Mouse (Mus musculus) neural tube, embryonic 11.5 days (tissue): Measurements from ENCODE around the gene Fxyd4. TPM values are rescaled to one million over a fixed set of nuclear protein-coding genes. Genes with fewer than 3 reads are reported as not detected.
A peak's percentile ranks its signal among the peaks of the same experiment; 100 is the strongest.

Experiments used
- ATAC-seq: fragments of 200-750 bp; cut with Nextera tagmentation; 2 replicates; pipeline ENCODE4 v1.8.0; 2017; ENCODE audit warnings: moderate number of reproducible peaks, mild to moderate bottlenecking, moderate TSS enrichment, moderate library complexity; ENCODE audit not compliant: insufficient read depth, low FRiP score, low TSS enrichment
- DNase-seq: peaks from one replicate; pipeline ENCODE4 v3.0.0-alpha.2; 2015; ENCODE audit warnings: low spot score
- H3K27ac ChIP-seq: fragments of 300-500 bp; sonication (generic); 2 replicates; pipeline ENCODE4 v1.5.1; 2014; ENCODE audit warnings: low read depth, mild to moderate bottlenecking, low read length
- H3K27me3 ChIP-seq: fragments of 300-500 bp; sonication (generic); 2 replicates; pipeline ENCODE4 v1.6.1; 2014; ENCODE audit warnings: mild to moderate bottlenecking, low read length, mixed read lengths; ENCODE audit not compliant: control insufficient read depth, insufficient read depth
- H3K36me3 ChIP-seq: fragments of 300-500 bp; sonication (generic); 2 replicates; pipeline ENCODE4 v1.6.1; 2014; ENCODE audit warnings: mild to moderate bottlenecking, low read length, moderate library complexity, mixed read lengths; ENCODE audit not compliant: control insufficient read depth, insufficient read depth
- H3K4me1 ChIP-seq: fragments of 300-500 bp; sonication (generic); 2 replicates; pipeline ENCODE4 v1.6.1; 2014; ENCODE audit warnings: low read length, mixed read lengths; ENCODE audit not compliant: control insufficient read depth, insufficient read depth
- H3K4me2 ChIP-seq: fragments of 300-500 bp; sonication (generic); 2 replicates; pipeline ENCODE4 v1.6.1; 2014; ENCODE audit warnings: low read depth, mild to moderate bottlenecking, moderate library complexity
- H3K4me3 ChIP-seq: fragments of 300-500 bp; sonication (generic); 2 replicates; pipeline ENCODE4 v1.5.1; 2014; ENCODE audit warnings: low read depth, low read length
- H3K9ac ChIP-seq: fragments of 300-500 bp; sonication (generic); 2 replicates; pipeline ENCODE4 v1.6.1; 2014; ENCODE audit warnings: mild to moderate bottlenecking, low read length
- H3K9me3 ChIP-seq: fragments of 300-500 bp; sonication (generic); 2 replicates; pipeline ENCODE4 v1.6.1; 2016; ENCODE audit warnings: low read length; ENCODE audit not compliant: control insufficient read depth
- WGBS: fragments of 180-500 bp; shearing (Covaris S2); extraction: QIAGEN DNeasy Blood & Tissue Kit; methylation state at CpG from one replicate; pipeline ENCODE4 v1.1.7; 2014; 5-methylcytosine and 5-hydroxymethylcytosine counted together
- polyA plus RNA-seq: library from polyadenylated mRNA; unstranded; fragments of >200 nt; fragmentation: Nextera tagmentation; extraction: Ambion mirVana; gene quantifications from 2 replicates; pipeline ENCODE4 v1.2.1, GENCODE M21; 2014

Gene Fxyd4
- polyA plus RNA-seq, 1 experiment from 2014 or later = 1.9 TPM

DNA sequence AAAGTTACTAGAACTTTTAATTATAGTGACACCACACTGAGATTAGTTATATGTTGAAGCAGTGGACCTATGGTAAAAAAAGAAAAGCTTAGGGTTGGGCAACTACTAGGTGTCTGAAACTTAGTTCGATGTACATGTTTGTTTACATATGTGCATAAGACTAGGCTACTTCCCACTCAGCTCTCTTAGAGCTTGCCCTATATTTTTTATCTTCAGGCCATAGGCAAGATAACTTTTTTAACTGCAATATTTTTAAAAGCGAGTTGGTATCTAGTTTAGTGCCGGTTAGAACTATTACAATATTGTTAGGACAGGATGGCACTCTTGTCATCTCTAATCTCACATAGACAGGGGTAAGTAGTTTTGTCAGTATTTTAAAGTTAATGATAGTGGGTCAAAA lies 15.5 kb downstream of the Fxyd4 start:
- H3K9me3 ChIP-seq = no peaks in the 10 kb centered on the region
- H3K36me3 ChIP-seq = no peaks in the 10 kb centered on the region; the same call in 1 of the 2 replicates
- H3K27me3 ChIP-seq = no peaks in the 10 kb centered on the region
- WGBS = 91% methylated on average over 3 of the region's 3 CpGs
- H3K9ac ChIP-seq = no peak overlapping the region
- no peak for ATAC-seq
- no peak for DNase-seq
- H3K27ac ChIP-seq = no peak overlapping the region
- no peak overlapping the region for H3K4me2 ChIP-seq
- H3K4me1 ChIP-seq = 0 out of 2 replicates have a peak, but pooled peaks cover 11% of the 10 kb centered on the region
- no peak overlapping the region for H3K4me3 ChIP-seq

DNA sequence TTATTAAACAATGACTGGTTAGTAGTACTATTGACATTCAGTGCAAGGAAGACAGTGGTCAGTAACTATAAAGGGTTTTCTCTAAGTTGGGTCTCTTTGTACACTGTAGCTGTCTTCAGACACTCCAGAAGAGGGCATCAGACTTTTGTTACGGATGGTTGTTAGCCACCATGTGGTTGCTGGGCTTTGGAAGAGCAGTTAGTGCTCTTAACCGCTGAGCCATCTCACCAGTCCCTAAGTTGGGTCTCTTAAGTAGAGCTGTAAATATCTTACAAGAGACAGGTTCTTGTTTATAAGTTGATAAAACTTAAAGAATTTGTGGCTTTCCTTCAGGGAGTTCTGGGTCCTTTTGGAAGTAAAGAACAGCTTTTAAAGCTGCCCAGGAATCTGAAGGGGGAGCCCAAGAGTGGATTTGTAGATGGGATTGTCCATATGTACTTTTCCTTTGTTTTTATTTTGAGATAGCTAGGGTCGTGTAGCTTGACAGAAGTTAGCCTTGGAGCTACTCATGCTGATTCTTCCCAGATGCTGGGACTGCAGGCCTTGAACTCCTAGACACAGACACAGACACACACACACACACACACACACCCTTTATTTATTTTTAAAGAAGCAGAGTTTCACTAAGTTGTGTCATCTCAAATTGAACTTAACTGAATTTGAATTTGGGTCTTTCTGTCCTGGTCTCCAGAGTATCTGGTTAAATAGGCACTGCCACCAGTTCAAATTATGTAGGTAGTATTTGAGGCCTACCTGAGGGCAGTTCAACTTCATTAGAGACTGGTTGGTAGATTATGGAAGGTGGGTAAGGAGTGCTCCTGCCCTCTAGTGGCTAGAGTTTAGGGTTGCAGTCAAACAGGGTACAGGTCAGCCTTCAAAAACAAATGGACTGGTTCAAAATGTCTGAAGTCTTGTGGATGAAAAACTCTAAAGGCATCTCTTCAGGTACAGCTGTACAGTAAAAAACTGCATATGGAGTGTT lies 16.5 kb downstream of the Fxyd4 start:
- Histone ChIP-seq H3K27ac (no peak overlapping the region), H3K36me3 (no peaks in the 10 kb centered on the region; the same call in 1 of the 2 replicates), H3K9ac (no peak overlapping the region), H3K4me3 (no peak overlapping the region), H3K27me3 (no peaks in the 10 kb centered on the region), H3K4me1 (peaks cover 18% of the 10 kb centered on the region; the same call in 1 of the 2 replicates), H3K9me3 (no peaks in the 10 kb centered on the region), H3K4me2 (no peak overlapping the region)
- WGBS = 83% methylated on average over 3 of the region's 3 CpGs
- peak; percentile 13 for DNase-seq
- no peak for ATAC-seq

- WGBS = 36% methylated on average over 5 of the region's 5 CpGs
- ATAC-seq = no peak
- H3K27ac ChIP-seq = no peak overlapping the region; the same call in 1 of the 2 replicates
Observed at GRCm38 (mm10) chr6:117918043-117918442, 19.4 kb downstream of the Fxyd4 start.

DNA sequence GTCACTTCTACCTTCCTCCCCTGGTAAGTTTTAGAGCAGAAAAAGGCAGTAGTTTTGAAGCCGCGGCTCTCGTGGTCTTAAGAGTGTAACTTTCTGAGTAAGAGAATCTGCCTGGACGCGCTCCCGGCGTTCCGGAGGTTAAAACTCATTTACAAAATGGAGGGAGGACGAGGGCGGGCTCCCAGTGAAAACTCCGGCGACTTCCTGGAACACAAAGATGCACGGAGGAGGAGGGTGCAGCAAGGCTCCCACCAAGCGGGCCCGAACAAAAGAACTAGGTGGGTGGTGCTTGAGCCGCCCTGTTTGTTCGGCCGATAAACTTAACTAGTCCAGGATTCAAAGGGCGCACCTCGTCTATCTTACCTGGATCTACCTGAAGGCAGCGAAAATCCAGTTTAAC lies 19.9 kb downstream of the Fxyd4 start:
- H3K4me3 ChIP-seq = peak overlapping the region; percentile 43
- ATAC-seq (peak; percentile 68), DNase-seq (peak; percentile 70)
- H3K4me2 ChIP-seq = peak overlapping the region; percentile 83
- peaks cover 18% of the 10 kb centered on the region; the same call in 1 of the 2 replicates for H3K4me1 ChIP-seq
- H3K27me3 ChIP-seq = no peaks in the 10 kb centered on the region
- H3K27ac ChIP-seq = peak overlapping the region; percentile 74
- H3K9ac ChIP-seq = peak overlapping the region; percentile 78
- no peaks in the 10 kb centered on the region for H3K9me3 ChIP-seq
- WGBS = 1% methylated on average over 21 of the region's 21 CpGs
- no peaks in the 10 kb centered on the region for H3K36me3 ChIP-seq

More at GRCm38 (mm10) chr6:117918043-117918442, 19.4 kb downstream of the Fxyd4 start:
- Histone ChIP-seq H3K36me3 (no peaks in the 10 kb centered on the region), H3K4me1 (peaks cover 18% of the 10 kb centered on the region; the same call in 1 of the 2 replicates), H3K4me2 (peak overlapping the region; percentile 83), H3K4me3 (peak overlapping the region; percentile 43), H3K9ac (peak overlapping the region; percentile 78), H3K9me3 (no peaks in the 10 kb centered on the region), H3K27me3 (no peaks in the 10 kb centered on the region)
- no peak for DNase-seq

- peak; percentile 88 for DNase-seq
- Histone ChIP-seq H3K9me3 (no peaks in the 10 kb centered on the region), H3K36me3 (no peaks in the 10 kb centered on the region), H3K9ac (peak overlapping the region; percentile 78), H3K4me2 (peak overlapping the region; percentile 83), H3K27me3 (no peaks in the 10 kb centered on the region), H3K4me1 (peaks cover 18% of the 10 kb centered on the region; the same call in 1 of the 2 replicates), H3K4me3 (peak overlapping the region; percentile 43), H3K27ac (peak overlapping the region; percentile 74)
- WGBS = under 1% methylated on average over 60 of the region's 62 CpGs
- ATAC-seq = peak; percentile 91
Observed at GRCm38 (mm10) chr6:117916737-117917426, 20.6 kb downstream of the Fxyd4 start.

GRCm38 (mm10) chr6:117916205-117916736 lies 21.2 kb downstream of the Fxyd4 start:
- 1% methylated on average over 12 of the region's 12 CpGs for WGBS
- Histone ChIP-seq H3K9ac (peak overlapping the region; percentile 78; the same call in 1 of the 2 replicates), H3K9me3 (no peaks in the 10 kb centered on the region), H3K4me2 (peak overlapping the region; percentile 83), H3K36me3 (no peaks in the 10 kb centered on the region), H3K4me1 (peaks cover 18% of the 10 kb centered on the region; the same call in 1 of the 2 replicates), H3K4me3 (peak overlapping the region; percentile 43), H3K27me3 (no peaks in the 10 kb centered on the region), H3K27ac (peak overlapping the region; percentile 74; the same call in 1 of the 2 replicates)
- ATAC-seq = no peak
- no peak for DNase-seq

GRCm38 (mm10) chr6:117914541-117914940 lies 23.0 kb downstream of the Fxyd4 start:
- no peak for ATAC-seq
- Histone ChIP-seq H3K9ac (no peak overlapping the region), H3K27ac (no peak overlapping the region), H3K27me3 (no peaks in the 10 kb centered on the region), H3K4me2 (no peak overlapping the region), H3K9me3 (no peaks in the 10 kb centered on the region), H3K4me3 (no peak overlapping the region), H3K36me3 (no peaks in the 10 kb centered on the region), H3K4me1 (peaks cover 21% of the 10 kb centered on the region; the same call in 1 of the 2 replicates)
- DNase-seq = no peak

GRCm38 (mm10) chr6:117910120-117910661 lies 27.3 kb downstream of the Fxyd4 start:
- DNase-seq (no peak), ATAC-seq (no peak)
- Histone ChIP-seq H3K27me3 (no peaks in the 10 kb centered on the region), H3K4me2 (no peak overlapping the region), H3K4me3 (no peak overlapping the region), H3K9me3 (no peaks in the 10 kb centered on the region), H3K27ac (no peak overlapping the region), H3K36me3 (no peaks in the 10 kb centered on the region), H3K9ac (no peak overlapping the region), H3K4me1 (peaks cover 12% of the 10 kb centered on the region)
- 84% methylated on average over 6 of the region's 6 CpGs for WGBS
